Mouse (Mus musculus): ENCODE measurements at regions not wholly inside any gene's neighbourhood (a gene's known extent, or its start where the extent isn't known, plus 50 kb on each side); places are given as distances from the start of the nearest gene placed in this dataset.

- Histone ChIP-seq H3K4me1 (ENCODE audit: control insufficient read depth, insufficient read depth, low read length) (peaks cover 10% of the 10 kb centered on the region), H3K4me3 (ENCODE audit: insufficient read depth, low read length) (no peak overlapping the region), H3K27ac (ENCODE audit: insufficient read depth, low read length) (no peak overlapping the region)
- no peak for TF ChIP-seq CTCF (IDR thresholded peaks at IDR 0.05; ENCODE audit: borderline replicate concordance, insufficient read depth, low read length)
- no peak for TF ChIP-seq POLR2A (IDR thresholded peaks at IDR 0.05; ENCODE audit: low read depth, low read length)
Measured at GRCm38 (mm10) chr8:126768142-126768541, 174.4 kb upstream of the Irf2bp2 start.

- TF ChIP-seq POLR2A (IDR thresholded peaks at IDR 0.05; ENCODE audit: low read depth, low read length) = no peak
- Histone ChIP-seq H3K4me3 (ENCODE audit: insufficient read depth, low read length) (no peak overlapping the region), H3K27ac (ENCODE audit: insufficient read depth, low read length) (peak overlapping the region; percentile 58; the same call in 1 of the 2 replicates), H3K4me1 (ENCODE audit: control insufficient read depth, insufficient read depth, low read length) (peaks cover 10% of the 10 kb centered on the region)
Measured at GRCm38 (mm10) chr8:126767341-126767740, 173.6 kb upstream of the Irf2bp2 start.

- H3K4me3 ChIP-seq (ENCODE audit: insufficient read depth, low read length) = no peak overlapping the region
- H3K27ac ChIP-seq (ENCODE audit: insufficient read depth, low read length) = no peak overlapping the region
- TF ChIP-seq CTCF (IDR thresholded peaks at IDR 0.05; ENCODE audit: borderline replicate concordance, insufficient read depth, low read length) (no peak), POLR2A (IDR thresholded peaks at IDR 0.05; ENCODE audit: low read depth, low read length) (no peak)
- peaks cover 10% of the 10 kb centered on the region for H3K4me1 ChIP-seq (ENCODE audit: control insufficient read depth, insufficient read depth, low read length)
Measured at GRCm38 (mm10) chr8:126765693-126766238, 172.0 kb upstream of the Irf2bp2 start.

GRCm38 (mm10) chr8:126763600-126763999, 169.8 kb upstream of the Irf2bp2 start:
- Histone ChIP-seq H3K4me1 (ENCODE audit: control insufficient read depth, insufficient read depth, low read length) (peaks cover 10% of the 10 kb centered on the region), H3K27ac (ENCODE audit: insufficient read depth, low read length) (no peak overlapping the region), H3K4me3 (ENCODE audit: insufficient read depth, low read length) (no peak overlapping the region)
- TF ChIP-seq CTCF (IDR thresholded peaks at IDR 0.05; ENCODE audit: borderline replicate concordance, insufficient read depth, low read length) (no peak), POLR2A (IDR thresholded peaks at IDR 0.05; ENCODE audit: low read depth, low read length) (no peak)

- no peak for TF ChIP-seq POLR2A (IDR thresholded peaks at IDR 0.05; ENCODE audit: low read depth, low read length)
- TF ChIP-seq CTCF (IDR thresholded peaks at IDR 0.05; ENCODE audit: borderline replicate concordance, insufficient read depth, low read length) = no peak
- Histone ChIP-seq H3K27ac (ENCODE audit: insufficient read depth, low read length) (no peak overlapping the region), H3K4me3 (ENCODE audit: insufficient read depth, low read length) (no peak overlapping the region), H3K4me1 (ENCODE audit: control insufficient read depth, insufficient read depth, low read length) (peaks cover 6% of the 10 kb centered on the region; the same call in 1 of the 2 replicates)
Measured at GRCm38 (mm10) chr8:126759711-126760110, 165.9 kb upstream of the Irf2bp2 start.

GRCm38 (mm10) chr8:126758951-126759350, 165.2 kb upstream of the Irf2bp2 start:
- TF ChIP-seq CTCF (IDR thresholded peaks at IDR 0.05; ENCODE audit: borderline replicate concordance, insufficient read depth, low read length) (no peak), POLR2A (IDR thresholded peaks at IDR 0.05; ENCODE audit: low read depth, low read length) (no peak)
- peaks cover 6% of the 10 kb centered on the region; the same call in 1 of the 2 replicates for H3K4me1 ChIP-seq (ENCODE audit: control insufficient read depth, insufficient read depth, low read length)
- no peak overlapping the region for H3K27ac ChIP-seq (ENCODE audit: insufficient read depth, low read length)
- H3K4me3 ChIP-seq (ENCODE audit: insufficient read depth, low read length) = no peak overlapping the region

GRCm38 (mm10) chr8:126757951-126758757, 164.4 kb upstream of the Irf2bp2 start:
- no peak overlapping the region for H3K27ac ChIP-seq (ENCODE audit: insufficient read depth, low read length)
- H3K4me3 ChIP-seq (ENCODE audit: insufficient read depth, low read length) = no peak overlapping the region
- H3K4me1 ChIP-seq (ENCODE audit: control insufficient read depth, insufficient read depth, low read length) = peaks cover 3% of the 10 kb centered on the region; the same call in 1 of the 2 replicates
- TF ChIP-seq POLR2A (IDR thresholded peaks at IDR 0.05; ENCODE audit: low read depth, low read length) (no peak), CTCF (IDR thresholded peaks at IDR 0.05; ENCODE audit: borderline replicate concordance, insufficient read depth, low read length) (no peak)

GRCm38 (mm10) chr8:126756300-126757097, 162.7 kb upstream of the Irf2bp2 start:
- Histone ChIP-seq H3K27ac (ENCODE audit: insufficient read depth, low read length) (no peak overlapping the region), H3K4me3 (ENCODE audit: insufficient read depth, low read length) (no peak overlapping the region), H3K4me1 (ENCODE audit: control insufficient read depth, insufficient read depth, low read length) (peaks cover 7% of the 10 kb centered on the region; the same call in 1 of the 2 replicates)
- TF ChIP-seq CTCF (IDR thresholded peaks at IDR 0.05; ENCODE audit: borderline replicate concordance, insufficient read depth, low read length) (no peak), POLR2A (IDR thresholded peaks at IDR 0.05; ENCODE audit: low read depth, low read length) (no peak)

GRCm38 (mm10) chr8:126755669-126756068, 161.9 kb upstream of the Irf2bp2 start:
- Histone ChIP-seq H3K4me3 (ENCODE audit: insufficient read depth, low read length) (no peak overlapping the region), H3K4me1 (ENCODE audit: control insufficient read depth, insufficient read depth, low read length) (peaks cover 7% of the 10 kb centered on the region; the same call in 1 of the 2 replicates), H3K27ac (ENCODE audit: insufficient read depth, low read length) (no peak overlapping the region)
- no peak for TF ChIP-seq POLR2A (IDR thresholded peaks at IDR 0.05; ENCODE audit: low read depth, low read length)
- no peak for TF ChIP-seq CTCF (IDR thresholded peaks at IDR 0.05; ENCODE audit: borderline replicate concordance, insufficient read depth, low read length)

Data from embryonic fibroblast, embryonic 13.5 days (primary cell).